Mouse (Mus musculus): ENCODE measurements around the gene Mrpl54. TPM values are rescaled to one million over a fixed set of nuclear protein-coding genes. Genes with fewer than 3 reads are reported as not detected.

Mrpl54 gene
- polyA plus RNA-seq, 1 experiment from 2014 or later = 137 TPM

DNA sequence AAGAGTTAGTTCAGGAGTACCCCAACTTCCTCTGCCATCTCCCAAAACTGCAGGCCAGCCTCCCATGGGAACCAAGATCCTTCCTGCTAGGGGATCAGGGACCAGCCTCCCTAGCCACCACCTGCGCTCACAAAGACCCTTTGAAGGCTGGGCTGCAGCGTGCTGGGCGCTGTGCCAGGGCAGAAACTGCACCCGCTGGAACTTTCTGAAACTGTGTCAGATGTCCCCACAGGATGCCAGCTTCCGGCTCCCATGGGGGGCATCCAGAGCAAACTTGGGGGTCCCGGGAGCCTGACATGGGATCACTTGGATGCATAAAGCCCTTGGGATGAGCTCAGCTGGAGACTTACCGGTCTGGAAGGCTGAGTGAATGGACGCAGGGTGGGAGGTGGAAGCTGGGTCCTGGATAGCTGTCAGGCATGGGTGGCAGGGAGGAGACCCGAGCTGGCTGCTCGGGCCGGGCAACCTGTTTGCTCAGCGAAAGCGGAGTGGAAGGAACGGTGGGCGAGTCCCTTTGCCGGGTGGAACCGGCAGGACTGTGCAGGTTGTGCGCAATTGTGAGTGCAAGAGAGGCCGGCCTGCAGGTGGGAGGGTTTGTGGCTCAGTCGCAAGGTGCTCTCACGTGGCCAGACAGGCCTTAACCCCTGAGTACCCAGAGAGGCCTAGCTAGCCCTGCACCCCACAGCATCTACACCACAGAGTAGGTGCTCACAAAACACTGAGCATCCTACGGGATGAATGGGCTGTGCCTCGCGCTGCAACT, 24.1 kb upstream of the Mrpl54 start:
- Histone ChIP-seq H3K4me3 (ENCODE audit: low read length) (peak overlapping the region; percentile 16; the same call in 1 of the 2 replicates), H3K4me2 (ENCODE audit: low read length) (peak overlapping the region; percentile 22; the same call in 1 of the 2 replicates), H3K9ac (ENCODE audit: low read depth, low read length) (0 out of 2 replicates have a peak overlapping the region, but pooled peaks have one; percentile 1), H3K9me3 (ENCODE audit: control insufficient read depth, low read length) (no peaks in the 10 kb centered on the region), H3K27ac (ENCODE audit: low read depth, low read length) (no peak overlapping the region), H3K27me3 (replicated peaks; ENCODE audit: control insufficient read depth, insufficient read depth, low read length) (0 out of 2 replicates have a peak, but pooled peaks cover 4% of the 10 kb centered on the region), H3K36me3 (ENCODE audit: control insufficient read depth, insufficient read depth, low read length) (no peaks in the 10 kb centered on the region), H3K4me1 (ENCODE audit: control insufficient read depth, insufficient read depth, low read depth, low read length) (peaks cover 26% of the 10 kb centered on the region)
- ATAC-seq = no peak
- WGBS = 13% methylated on average over 24 of the region's 24 CpGs

DNA sequence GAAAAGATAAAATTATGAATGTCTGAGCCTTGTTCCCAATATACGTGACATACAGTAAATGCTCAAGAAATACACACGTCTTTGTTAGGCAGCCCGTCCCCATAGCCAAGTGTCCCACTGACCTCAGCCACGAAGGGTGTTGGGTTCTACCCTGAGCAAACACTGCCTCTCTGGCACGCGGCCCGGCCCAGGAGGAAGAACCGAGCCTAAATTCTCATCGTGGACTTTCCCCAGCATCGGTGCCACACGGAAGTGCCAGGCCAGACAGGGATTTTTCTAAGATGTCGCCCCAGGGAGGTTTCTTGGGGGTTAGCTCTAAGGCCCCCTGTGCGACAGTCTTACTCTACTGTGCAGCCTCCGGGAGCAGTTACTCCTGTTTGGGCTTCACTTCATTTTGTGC, 23.1 kb upstream of the Mrpl54 start:
- Histone ChIP-seq H3K36me3 (ENCODE audit: control insufficient read depth, insufficient read depth, low read length) (no peaks in the 10 kb centered on the region), H3K9ac (ENCODE audit: low read depth, low read length) (no peak overlapping the region), H3K27ac (ENCODE audit: low read depth, low read length) (no peak overlapping the region), H3K4me1 (ENCODE audit: control insufficient read depth, insufficient read depth, low read depth, low read length) (peaks cover 16% of the 10 kb centered on the region), H3K9me3 (ENCODE audit: control insufficient read depth, low read length) (no peaks in the 10 kb centered on the region), H3K4me3 (ENCODE audit: low read length) (no peak overlapping the region), H3K27me3 (replicated peaks; ENCODE audit: control insufficient read depth, insufficient read depth, low read length) (peaks cover 9% of the 10 kb centered on the region), H3K4me2 (ENCODE audit: low read length) (no peak overlapping the region)
- ATAC-seq = no peak
- 59% methylated on average over 14 of the region's 14 CpGs for WGBS

DNA sequence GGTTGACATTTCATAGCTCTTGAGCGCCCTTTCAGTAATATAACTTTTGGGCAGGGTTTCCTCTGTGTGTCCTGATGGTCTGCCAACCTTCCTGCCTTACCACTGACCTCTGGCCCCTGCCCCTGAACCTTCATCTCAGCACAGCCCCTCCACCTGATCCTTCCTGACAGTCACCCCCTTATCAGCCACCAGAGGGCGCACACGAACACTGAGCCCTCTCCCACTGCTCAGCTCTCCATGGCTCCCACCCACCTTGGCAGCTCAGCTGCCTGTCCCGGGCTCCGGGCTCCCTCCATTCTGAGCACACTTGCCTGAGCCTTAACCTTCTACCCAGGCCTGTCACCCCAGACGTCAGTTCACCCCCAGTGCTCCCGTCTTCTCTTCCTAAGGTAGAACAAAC, 22.5 kb upstream of the Mrpl54 start:
- Histone ChIP-seq H3K4me3 (ENCODE audit: low read length) (no peak overlapping the region), H3K27ac (ENCODE audit: low read depth, low read length) (no peak overlapping the region), H3K9ac (ENCODE audit: low read depth, low read length) (no peak overlapping the region), H3K4me1 (ENCODE audit: control insufficient read depth, insufficient read depth, low read depth, low read length) (peaks cover 11% of the 10 kb centered on the region), H3K9me3 (ENCODE audit: control insufficient read depth, low read length) (no peaks in the 10 kb centered on the region), H3K36me3 (ENCODE audit: control insufficient read depth, insufficient read depth, low read length) (no peaks in the 10 kb centered on the region), H3K4me2 (ENCODE audit: low read length) (no peak overlapping the region), H3K27me3 (replicated peaks; ENCODE audit: control insufficient read depth, insufficient read depth, low read length) (peaks cover 13% of the 10 kb centered on the region)
- no peak for ATAC-seq
- 1% methylated on average over 7 of the region's 7 CpGs for WGBS

DNA sequence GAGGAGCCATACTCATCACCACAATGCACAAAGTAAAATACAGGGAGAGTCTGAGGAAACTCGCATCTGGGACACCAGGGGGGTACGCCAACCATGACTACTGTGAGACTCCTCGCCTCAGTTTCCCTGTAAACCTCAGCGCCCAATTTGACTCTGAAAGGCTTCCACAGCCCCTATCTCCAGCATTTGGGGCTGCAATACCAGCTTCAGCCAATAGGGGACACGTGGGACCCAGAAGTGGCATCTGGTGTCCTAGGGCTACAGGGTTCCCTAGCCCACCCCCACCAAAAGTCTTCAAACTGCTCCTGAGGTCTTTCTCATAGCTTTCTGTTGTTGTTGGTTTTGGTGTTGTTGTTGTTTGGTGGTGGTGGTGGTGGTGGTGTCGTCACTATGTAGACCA, 21.9 kb upstream of the Mrpl54 start:
- Histone ChIP-seq H3K27me3 (replicated peaks; ENCODE audit: control insufficient read depth, insufficient read depth, low read length) (peaks cover 13% of the 10 kb centered on the region), H3K27ac (ENCODE audit: low read depth, low read length) (no peak overlapping the region), H3K9me3 (ENCODE audit: control insufficient read depth, low read length) (no peaks in the 10 kb centered on the region), H3K4me3 (ENCODE audit: low read length) (no peak overlapping the region), H3K4me1 (ENCODE audit: control insufficient read depth, insufficient read depth, low read depth, low read length) (peaks cover 5% of the 10 kb centered on the region; the same call in 1 of the 2 replicates), H3K4me2 (ENCODE audit: low read length) (no peak overlapping the region), H3K36me3 (ENCODE audit: control insufficient read depth, insufficient read depth, low read length) (no peaks in the 10 kb centered on the region), H3K9ac (ENCODE audit: low read depth, low read length) (no peak overlapping the region)
- 26% methylated on average over 6 of the region's 6 CpGs for WGBS
- ATAC-seq = no peak

GRCm38 (mm10) chr10:81287513-81288157, 20.9 kb upstream of the Mrpl54 start:
- H3K27me3 ChIP-seq (replicated peaks; ENCODE audit: control insufficient read depth, insufficient read depth, low read length) = peaks cover 18% of the 10 kb centered on the region

GRCm38 (mm10) chr10:81286586-81286985, 19.9 kb upstream of the Mrpl54 start:
- Histone ChIP-seq H3K27me3 (replicated peaks; ENCODE audit: control insufficient read depth, insufficient read depth, low read length) (peaks cover 18% of the 10 kb centered on the region), H3K4me2 (ENCODE audit: low read length) (no peak overlapping the region), H3K4me1 (ENCODE audit: control insufficient read depth, insufficient read depth, low read depth, low read length) (peaks cover 5% of the 10 kb centered on the region; the same call in 1 of the 2 replicates), H3K36me3 (ENCODE audit: control insufficient read depth, insufficient read depth, low read length) (no peaks in the 10 kb centered on the region), H3K9me3 (ENCODE audit: control insufficient read depth, low read length) (no peaks in the 10 kb centered on the region), H3K27ac (ENCODE audit: low read depth, low read length) (no peak overlapping the region), H3K4me3 (ENCODE audit: low read length) (no peak overlapping the region), H3K9ac (ENCODE audit: low read depth, low read length) (no peak overlapping the region)
- 53% methylated on average over 6 of the region's 6 CpGs for WGBS
- ATAC-seq = no peak

More at GRCm38 (mm10) chr10:81287513-81288157, 20.9 kb upstream of the Mrpl54 start:
- Histone ChIP-seq H3K27ac (ENCODE audit: low read depth, low read length) (no peak overlapping the region), H3K36me3 (ENCODE audit: control insufficient read depth, insufficient read depth, low read length) (no peaks in the 10 kb centered on the region), H3K4me1 (ENCODE audit: control insufficient read depth, insufficient read depth, low read depth, low read length) (peaks cover 5% of the 10 kb centered on the region; the same call in 1 of the 2 replicates), H3K9ac (ENCODE audit: low read depth, low read length) (no peak overlapping the region), H3K4me2 (ENCODE audit: low read length) (no peak overlapping the region), H3K4me3 (ENCODE audit: low read length) (no peak overlapping the region), H3K9me3 (ENCODE audit: control insufficient read depth, low read length) (no peaks in the 10 kb centered on the region)
- ATAC-seq = no peak
- WGBS = 64% methylated on average over 8 of the region's 8 CpGs

DNA sequence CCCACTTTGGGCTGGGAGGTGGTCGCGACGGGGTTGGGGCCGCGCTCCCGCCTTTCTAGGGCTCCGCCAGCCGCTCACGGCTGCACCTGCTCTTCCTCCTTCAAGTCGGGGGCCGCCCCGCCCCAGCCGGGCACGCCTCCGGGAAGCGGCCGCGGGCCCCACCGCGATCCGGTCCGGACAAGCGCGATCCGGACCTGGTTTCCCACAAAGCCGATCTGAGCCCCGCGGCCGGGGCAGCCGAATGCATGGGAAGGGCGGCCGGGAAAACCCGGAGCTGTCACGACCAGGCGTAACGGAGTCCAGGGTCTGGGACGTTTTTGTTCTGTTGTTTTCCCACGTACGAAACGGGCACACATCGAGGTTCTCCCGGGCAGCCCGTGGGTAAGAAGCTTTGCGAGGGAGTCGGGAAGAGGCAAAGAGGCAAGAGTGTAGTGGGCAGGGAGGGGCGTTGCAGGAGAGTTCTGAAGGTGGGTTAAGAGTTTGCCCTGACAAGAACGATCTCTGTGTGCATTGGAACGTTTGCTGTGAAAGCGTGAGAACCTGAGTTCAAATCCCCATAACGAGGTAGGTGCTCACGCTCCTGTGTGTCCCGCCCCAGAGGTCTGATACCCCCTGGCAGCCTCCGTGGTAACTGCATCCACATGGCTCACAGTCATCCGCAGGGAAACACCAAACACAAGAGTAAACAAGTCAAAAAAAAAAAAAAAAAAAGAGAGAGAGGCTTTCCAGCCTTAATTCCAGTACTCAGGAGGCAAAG, 19.1 kb upstream of the Mrpl54 start:
- Histone ChIP-seq H3K4me3 (ENCODE audit: low read length) (peak overlapping the region; percentile 53), H3K4me2 (ENCODE audit: low read length) (peak overlapping the region; percentile 92), H3K9me3 (ENCODE audit: control insufficient read depth, low read length) (no peaks in the 10 kb centered on the region), H3K36me3 (ENCODE audit: control insufficient read depth, insufficient read depth, low read length) (no peaks in the 10 kb centered on the region), H3K27ac (ENCODE audit: low read depth, low read length) (no peak overlapping the region), H3K4me1 (ENCODE audit: control insufficient read depth, insufficient read depth, low read depth, low read length) (peaks cover 5% of the 10 kb centered on the region; the same call in 1 of the 2 replicates), H3K9ac (ENCODE audit: low read depth, low read length) (peak overlapping the region; percentile 73), H3K27me3 (replicated peaks; ENCODE audit: control insufficient read depth, insufficient read depth, low read length) (peaks cover 18% of the 10 kb centered on the region)
- 2% methylated on average over 54 of the region's 54 CpGs for WGBS
- peak; percentile 72 for ATAC-seq

GRCm38 (mm10) chr10:81284719-81285118, 18.0 kb upstream of the Mrpl54 start:
- WGBS = 12% methylated on average over 17 of the region's 17 CpGs
- H3K9ac ChIP-seq (ENCODE audit: low read depth, low read length) = no peak overlapping the region; the same call in 1 of the 2 replicates
- no peaks in the 10 kb centered on the region for H3K36me3 ChIP-seq (ENCODE audit: control insufficient read depth, insufficient read depth, low read length)
- peak overlapping the region; percentile 92; the same call in 1 of the 2 replicates for H3K4me2 ChIP-seq (ENCODE audit: low read length)
- no peaks in the 10 kb centered on the region for H3K9me3 ChIP-seq (ENCODE audit: control insufficient read depth, low read length)
- peaks cover 2% of the 10 kb centered on the region; the same call in 1 of the 2 replicates for H3K4me1 ChIP-seq (ENCODE audit: control insufficient read depth, insufficient read depth, low read depth, low read length)
- H3K27me3 ChIP-seq (replicated peaks; ENCODE audit: control insufficient read depth, insufficient read depth, low read length) = peaks cover 16% of the 10 kb centered on the region
- H3K27ac ChIP-seq (ENCODE audit: low read depth, low read length) = no peak overlapping the region
- ATAC-seq = no peak
- H3K4me3 ChIP-seq (ENCODE audit: low read length) = peak overlapping the region; percentile 53
